Comparison of ENCODE assay signal across 23 mouse cellular contexts in genomic region chr8:126644179-126644578, GRCm38 (mm10). TPM values are rescaled to one million over a fixed set of nuclear protein-coding genes. Genes with fewer than 3 reads are reported as not detected.
DNase-seq lines count a peak whose midpoint lies in the region; ATAC-seq lines count a peak whose summit lies in the region.
"Had no signal": no experiment of that assay in that cellular context is flagged by ENCODE, and none has a peak within 500 bp of the region (broad histone marks: within the 10 kb centered on the region; RNA-seq: fewer than 3 reads in every experiment).

No protein-coding gene starts in this region.

- no peaks in the 10 kb centered on the region for H3K36me3 ChIP-seq in midbrain, embryonic 10.5 days
- H3K36me3 ChIP-seq in midbrain, embryonic 13.5 days = no peaks in the 10 kb centered on the region
- H3K36me3 ChIP-seq in embryonic facial prominence, embryonic 12.5 days = no peaks in the 10 kb centered on the region
- H3K36me3 ChIP-seq in forebrain, embryonic 16.5 days (ENCODE audit: control insufficient read depth, insufficient read depth) = no peaks in the 10 kb centered on the region
- H3K36me3 ChIP-seq: forebrain, embryonic 12.5 days; G1E; heart, embryonic 13.5 days had no signal

- no peak overlapping the region for H3K9ac ChIP-seq in midbrain, embryonic 13.5 days (replicated peaks)
- H3K9ac ChIP-seq in embryonic facial prominence, embryonic 12.5 days = no peak overlapping the region
- no peak overlapping the region for H3K9ac ChIP-seq in forebrain, embryonic 16.5 days (replicated peaks; ENCODE audit: low read depth, low read length)
- H3K9ac ChIP-seq: forebrain, embryonic 12.5 days; forebrain, postnatal 0 days; heart, embryonic 13.5 days; hindbrain, embryonic 14.5 days had no signal

- no peaks in the 10 kb centered on the region for H3K27me3 ChIP-seq in midbrain, embryonic 10.5 days (ENCODE audit: low read depth, poor library complexity, severe bottlenecking)
- H3K27me3 ChIP-seq in midbrain, embryonic 13.5 days = no peaks in the 10 kb centered on the region
- H3K27me3 ChIP-seq in embryonic facial prominence, embryonic 12.5 days = no peaks in the 10 kb centered on the region
- no peaks in the 10 kb centered on the region for H3K27me3 ChIP-seq in forebrain, embryonic 16.5 days (replicated peaks; ENCODE audit: control insufficient read depth, insufficient read depth, low read length)
- H3K27me3 ChIP-seq: forebrain, embryonic 12.5 days; heart, embryonic 13.5 days had no signal

- 75% methylated on average over 5 of the region's 5 CpGs for WGBS in midbrain, embryonic 10.5 days
- 69% methylated on average over 5 of the region's 5 CpGs for WGBS in midbrain, embryonic 13.5 days
- 18% methylated on average over 5 of the region's 5 CpGs for WGBS in embryonic facial prominence, embryonic 12.5 days
- 75% methylated on average over 5 of the region's 5 CpGs for WGBS in forebrain, embryonic 16.5 days

- no peak for ATAC-seq in midbrain, embryonic 13.5 days
- no peak for ATAC-seq in embryonic facial prominence, embryonic 12.5 days (ENCODE audit: insufficient number of reproducible peaks, insufficient read depth, low FRiP score, low TSS enrichment)
- ATAC-seq in forebrain, embryonic 16.5 days = no peak
- ATAC-seq: CD4-positive, CD25-positive, alpha-beta regulatory T cell, adult 4 months; forebrain, postnatal 0 days; intestine, postnatal 0 days had no signal

- no peak overlapping the region for H3K27ac ChIP-seq in midbrain, embryonic 10.5 days (replicated peaks)
- H3K27ac ChIP-seq in midbrain, embryonic 13.5 days = no peak overlapping the region
- peak overlapping the region; percentile 66 for H3K27ac ChIP-seq in embryonic facial prominence, embryonic 12.5 days
- no peak overlapping the region for H3K27ac ChIP-seq in forebrain, embryonic 16.5 days (ENCODE audit: low read length)
- H3K27ac ChIP-seq: forebrain, embryonic 12.5 days; heart, embryonic 13.5 days; hindbrain, embryonic 14.5 days had no signal

- H3K4me1 ChIP-seq in midbrain, embryonic 10.5 days = 0 out of 2 replicates have a peak, but pooled peaks cover 4% of the 10 kb centered on the region
- no peaks in the 10 kb centered on the region for H3K4me1 ChIP-seq in midbrain, embryonic 13.5 days (replicated peaks)
- peaks cover 15% of the 10 kb centered on the region for H3K4me1 ChIP-seq in embryonic facial prominence, embryonic 12.5 days
- no peaks in the 10 kb centered on the region for H3K4me1 ChIP-seq in forebrain, embryonic 16.5 days (replicated peaks; ENCODE audit: control insufficient read depth, insufficient read depth, low read length)
- H3K4me1 ChIP-seq: forebrain, embryonic 12.5 days had no signal

- no peak overlapping the region for H3K4me2 ChIP-seq in midbrain, embryonic 13.5 days (replicated peaks)
- H3K4me2 ChIP-seq in embryonic facial prominence, embryonic 12.5 days (replicated peaks) = no peak overlapping the region
- H3K4me2 ChIP-seq in forebrain, embryonic 16.5 days (ENCODE audit: low read length) = no peak overlapping the region
- H3K4me2 ChIP-seq: forebrain, embryonic 12.5 days; heart, embryonic 13.5 days; hindbrain, embryonic 14.5 days had no signal

- peak; percentile 79 for DNase-seq in embryo, embryonic 10 days (ENCODE audit: low spot score)
- DNase-seq in embryo, embryonic 9.5 days (ENCODE audit: extremely low spot score) = no peak
- DNase-seq in midbrain, embryonic 10.5 days (ENCODE audit: low spot score) = peak; percentile 18
- DNase-seq in mesoderm, embryonic 11.5 days (ENCODE audit: low read depth, low spot score) = peak; percentile 72
- no peak for DNase-seq in cerebellum, postnatal 14 days
- DNase-seq: adrenal gland, postnatal 10 days; B cell, adult 2 months; cerebellum, adult 11-12 months; cerebellum, adult 9-10 months; cerebellum, postnatal 36 days; forebrain, postnatal 0 days; gastrocnemius, postnatal 36 days; heart, adult 11 months; heart, postnatal 36 days had no signal

- H3K9me3 ChIP-seq in midbrain, embryonic 10.5 days (replicated peaks) = peaks cover 4% of the 10 kb centered on the region; the same call in 1 of the 2 replicates
- no peaks in the 10 kb centered on the region for H3K9me3 ChIP-seq in midbrain, embryonic 13.5 days
- no peaks in the 10 kb centered on the region for H3K9me3 ChIP-seq in embryonic facial prominence, embryonic 12.5 days
- no peaks in the 10 kb centered on the region for H3K9me3 ChIP-seq in forebrain, embryonic 16.5 days (ENCODE audit: control insufficient read depth, low read length)
- H3K9me3 ChIP-seq: forebrain, embryonic 12.5 days; heart, embryonic 13.5 days had no signal

- H3K4me3 ChIP-seq in midbrain, embryonic 10.5 days = no peak overlapping the region
- no peak overlapping the region for H3K4me3 ChIP-seq in midbrain, embryonic 13.5 days (replicated peaks)
- H3K4me3 ChIP-seq in embryonic facial prominence, embryonic 12.5 days = no peak overlapping the region
- H3K4me3 ChIP-seq in forebrain, embryonic 16.5 days (replicated peaks; ENCODE audit: low read length) = no peak overlapping the region
- H3K4me3 ChIP-seq: forebrain, embryonic 12.5 days; heart, embryonic 13.5 days had no signal

RNA-seq across cellular contexts. Expression of gene Irf2bp2, which starts 50.4 kb away (rescaled TPM):
- 3.8 and 4.0 TPM in 2 replicates for polyA plus RNA-seq in midbrain, embryonic 10.5 days (2016; fragmentation: Nextera tagmentation; extraction: Ambion mirVana)
- polyA plus RNA-seq in midbrain, embryonic 13.5 days (2015; fragmentation: Nextera tagmentation; extraction: Ambion mirVana) = 8.3 and 9.2 TPM in 2 replicates
- polyA plus RNA-seq in embryonic facial prominence, embryonic 12.5 days (2016; fragmentation: Nextera tagmentation; extraction: Ambion mirVana) = 11.5 and 12.0 TPM in 2 replicates
- polyA plus RNA-seq in forebrain, embryonic 16.5 days (2015; fragmentation: Nextera tagmentation; extraction: Ambion mirVana) = 10.1 and 10.7 TPM in 2 replicates

Comparison
In these comparisons a context has a peak if more than half of its experiments do, and no peak if none do; other contexts are left out.
1. DNase-seq: peak in embryo, embryonic 10 days (single experiment), midbrain, embryonic 10.5 days (single experiment) and mesoderm, embryonic 11.5 days (single experiment); none in embryo, embryonic 9.5 days (single experiment) and cerebellum, postnatal 14 days (0 of 2).